Mouse (Mus musculus): ENCODE measurements around the gene Cdk5rap3.

Cdk5rap3 gene

GRCm38 (mm10) chr11:96916044-96916884, at the start of gene Cdk5rap3:
Cdk5rap3 (minus strand) TSS chr11:96916496.
- peak; percentile 99 to 100 for DNase-seq

- peak; percentile 86 to 92 for DNase-seq
Measured at GRCm38 (mm10) chr11:96963580-96963979, 47.3 kb upstream of the Cdk5rap3 start.

- no peak for DNase-seq
Measured at GRCm38 (mm10) chr11:96957061-96957805, 40.9 kb upstream of the Cdk5rap3 start.

- no peak for DNase-seq
Measured at GRCm38 (mm10) chr11:96956009-96956724, 39.9 kb upstream of the Cdk5rap3 start.

- DNase-seq, result no peak
Measured at GRCm38 (mm10) chr11:96955094-96955493, 38.8 kb upstream of the Cdk5rap3 start.

- DNase-seq, result no peak
Measured at GRCm38 (mm10) chr11:96952896-96953295, 36.6 kb upstream of the Cdk5rap3 start.

- DNase-seq, result no peak
Measured at GRCm38 (mm10) chr11:96952426-96952825, 36.1 kb upstream of the Cdk5rap3 start.

- DNase-seq, result no peak
Measured at GRCm38 (mm10) chr11:96950767-96951166, 34.5 kb upstream of the Cdk5rap3 start.

GRCm38 (mm10) chr11:96947849-96948248, 31.6 kb upstream of the Cdk5rap3 start:
- DNase-seq, result no peak

GRCm38 (mm10) chr11:96946498-96946897, 30.2 kb upstream of the Cdk5rap3 start:
- no peak for DNase-seq

GRCm38 (mm10) chr11:96944844-96945580, 28.7 kb upstream of the Cdk5rap3 start:
- no peak for DNase-seq

- peak; percentile 92 to 95 for DNase-seq
Measured at GRCm38 (mm10) chr11:96943746-96944304, 27.5 kb upstream of the Cdk5rap3 start, which contains the start of gene Pnpo. Pnpo (minus strand) TSS chr11:96943986.

- DNase-seq, result no peak
Measured at GRCm38 (mm10) chr11:96941989-96942590, 25.8 kb upstream of the Cdk5rap3 start.

GRCm38 (mm10) chr11:96940578-96941465, 24.5 kb upstream of the Cdk5rap3 start:
- DNase-seq, result no peak

- DNase-seq, result no peak
Measured at GRCm38 (mm10) chr11:96938426-96938800, 22.1 kb upstream of the Cdk5rap3 start.

- peak; percentile 80 to 83 for DNase-seq
Measured at GRCm38 (mm10) chr11:96937549-96938425, 21.5 kb upstream of the Cdk5rap3 start.

- no peak for DNase-seq
Measured at GRCm38 (mm10) chr11:96935872-96936650, 19.8 kb upstream of the Cdk5rap3 start.

- DNase-seq, result peak; percentile 88 to 91
Measured at GRCm38 (mm10) chr11:96934921-96935356, 18.6 kb upstream of the Cdk5rap3 start.

All from lung, postnatal 4 days (tissue).